9 mouse cellular contexts compared by ENCODE assay signal in the genomic region with DNA sequence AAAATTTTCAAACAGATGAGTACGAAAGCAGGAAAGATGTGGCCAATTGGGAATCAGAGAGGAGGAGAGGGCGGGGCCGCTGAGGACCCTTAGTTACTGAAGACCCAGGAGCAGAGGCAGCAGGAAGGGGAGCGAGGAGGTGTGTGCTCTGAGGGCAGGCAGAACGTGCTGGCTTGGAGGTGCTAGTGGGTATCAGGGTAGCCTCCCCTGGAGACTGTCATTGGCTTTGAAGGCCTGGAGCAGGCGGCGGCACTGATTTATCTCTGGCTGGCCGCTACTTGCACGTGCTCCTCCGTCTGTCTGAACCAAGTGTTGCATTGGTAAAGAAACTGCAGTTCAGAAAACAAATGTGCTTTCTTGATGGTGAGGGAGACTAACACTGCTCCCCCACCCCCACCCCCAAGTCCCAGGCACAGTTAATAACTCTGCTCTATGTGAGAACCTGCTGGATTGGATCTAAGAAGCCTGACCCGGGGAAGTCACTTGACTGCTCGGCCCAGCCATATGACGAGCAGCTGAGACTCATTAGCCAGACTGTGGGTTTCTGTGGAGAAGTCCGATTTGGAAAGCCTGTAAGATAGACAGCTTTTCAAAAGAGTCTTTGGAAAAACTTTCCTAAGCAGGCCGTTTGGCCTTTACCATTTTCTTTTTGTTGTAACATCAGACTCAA. TPM values are rescaled to one million over a fixed set of nuclear protein-coding genes. Genes with fewer than 3 reads are reported as not detected.
DNase-seq lines count a peak whose midpoint lies in the region; ATAC-seq lines count a peak whose summit lies in the region.
"Had no signal": no experiment of that assay in that cellular context is flagged by ENCODE, and none has a peak within 500 bp of the region (broad histone marks: within the 10 kb centered on the region; RNA-seq: fewer than 3 reads in every experiment).

No protein-coding gene starts in this region.

- H3K27ac ChIP-seq in liver, embryonic 12.5 days, result no peak overlapping the region
- H3K27ac ChIP-seq in forebrain, embryonic 12.5 days, result no peak overlapping the region
- no peak overlapping the region for H3K27ac ChIP-seq in stomach, embryonic 14.5 days (ENCODE audit: low read length)

- H3K9ac ChIP-seq in liver, embryonic 12.5 days, result no peak overlapping the region
- H3K9ac ChIP-seq in forebrain, embryonic 12.5 days, result no peak overlapping the region
- no peak overlapping the region for H3K9ac ChIP-seq in stomach, embryonic 14.5 days (replicated peaks; ENCODE audit: low read depth, low read length)

- no peak for ATAC-seq in liver, embryonic 12.5 days
- 0 out of 2 replicates have a peak, but pooled peaks have one; percentile 27 for ATAC-seq in forebrain, embryonic 12.5 days (ENCODE audit: low FRiP score)
- ATAC-seq in stomach, embryonic 14.5 days (ENCODE audit: insufficient number of reproducible peaks, insufficient read depth, low FRiP score, low read depth), result no peak
- no peak for ATAC-seq in megakaryocyte progenitor cell, adult 5-6 weeks (replicated peaks; ENCODE audit: poor library complexity)

- 62% methylated on average over 15 of the region's 15 CpGs for WGBS in liver, embryonic 12.5 days (ENCODE audit: insufficient replicate concordance)
- 30% methylated on average over 15 of the region's 15 CpGs for WGBS in forebrain, embryonic 12.5 days
- WGBS in stomach, embryonic 14.5 days, result 18% methylated on average over 15 of the region's 15 CpGs

- H3K9me3 ChIP-seq in liver, embryonic 12.5 days (replicated peaks), result no peaks in the 10 kb centered on the region
- H3K9me3 ChIP-seq in forebrain, embryonic 12.5 days, result no peaks in the 10 kb centered on the region
- H3K9me3 ChIP-seq in stomach, embryonic 14.5 days (ENCODE audit: control insufficient read depth, low read depth, low read length), result no peaks in the 10 kb centered on the region

- no peak overlapping the region for H3K4me3 ChIP-seq in liver, embryonic 12.5 days
- H3K4me3 ChIP-seq in forebrain, embryonic 12.5 days (replicated peaks), result no peak overlapping the region
- no peak overlapping the region for H3K4me3 ChIP-seq in stomach, embryonic 14.5 days (ENCODE audit: low read depth, low read length)

- peaks cover 25% of the 10 kb centered on the region for H3K4me1 ChIP-seq in liver, embryonic 12.5 days
- peaks cover 12% of the 10 kb centered on the region for H3K4me1 ChIP-seq in forebrain, embryonic 12.5 days
- peaks cover 17% of the 10 kb centered on the region for H3K4me1 ChIP-seq in stomach, embryonic 14.5 days (ENCODE audit: control insufficient read depth, insufficient read depth, low read length)

- intact Hi-C loops in gastrocnemius, postnatal 36 days (cut with DNase I), result no loop called here

- no peak for DNase-seq in liver
- DNase-seq in kidney, postnatal 25 days, result peak; percentile 37 to 59
- DNase-seq in thymus, postnatal 14 days, result no peak
- DNase-seq in gastrocnemius, postnatal 36 days, result no peak

- no peaks in the 10 kb centered on the region for H3K36me3 ChIP-seq in liver, embryonic 12.5 days
- no peaks in the 10 kb centered on the region for H3K36me3 ChIP-seq in forebrain, embryonic 12.5 days (replicated peaks)
- no peaks in the 10 kb centered on the region for H3K36me3 ChIP-seq in stomach, embryonic 14.5 days (ENCODE audit: control insufficient read depth, insufficient read depth, low read length)

- peak overlapping the region; percentile 10; the same call in 1 of the 2 replicates for H3K4me2 ChIP-seq in liver, embryonic 12.5 days
- H3K4me2 ChIP-seq in forebrain, embryonic 12.5 days, result no peak overlapping the region
- H3K4me2 ChIP-seq in stomach, embryonic 14.5 days (replicated peaks; ENCODE audit: low read depth, low read length), result 0 out of 2 replicates have a peak overlapping the region, but pooled peaks have one; percentile 1

- no peaks in the 10 kb centered on the region for H3K27me3 ChIP-seq in liver, embryonic 12.5 days (replicated peaks)
- no peaks in the 10 kb centered on the region for H3K27me3 ChIP-seq in forebrain, embryonic 12.5 days
- no peaks in the 10 kb centered on the region for H3K27me3 ChIP-seq in stomach, embryonic 14.5 days (ENCODE audit: control insufficient read depth, insufficient read depth, low read length)

RNA-seq across cellular contexts. Expression of a gene that starts 19.1 kb away (rescaled TPM):
- polyA plus RNA-seq in liver, embryonic 12.5 days (2016; fragmentation: Nextera tagmentation; extraction: Ambion mirVana), result 4.8 and 5.2 TPM in 2 replicates
- 1.4 and 1.8 TPM in 2 replicates for polyA plus RNA-seq in forebrain, embryonic 12.5 days (2016; fragmentation: Nextera tagmentation; extraction: Ambion mirVana)
- 5.0 and 5.4 TPM in 2 replicates for polyA plus RNA-seq in stomach, embryonic 14.5 days (2014; fragmentation: Nextera tagmentation; extraction: Ambion mirVana)
- total RNA-seq in gastrocnemius, postnatal 36 days (2021), result 1 to 10 TPM; 1.4 to 1.8 TPM
- total RNA-seq in megakaryocyte progenitor cell, adult 5-6 weeks (2015), result 63.5 and 65.1 TPM in 2 replicates
- 161 and 179 TPM in 2 replicates for total RNA-seq in megakaryocyte progenitor cell, adult 5-6 weeks (2017)

RNA-seq across cellular contexts. Expression of a gene that starts 23.6 kb away (rescaled TPM):
- 8.0 and 8.3 TPM in 2 replicates for polyA plus RNA-seq in liver, embryonic 12.5 days (2016; fragmentation: Nextera tagmentation; extraction: Ambion mirVana)
- 10.3 and 13.6 TPM in 2 replicates for polyA plus RNA-seq in forebrain, embryonic 12.5 days (2016; fragmentation: Nextera tagmentation; extraction: Ambion mirVana)
- 19.1 and 20.0 TPM in 2 replicates for polyA plus RNA-seq in stomach, embryonic 14.5 days (2014; fragmentation: Nextera tagmentation; extraction: Ambion mirVana)
- total RNA-seq in gastrocnemius, postnatal 36 days (2021), result 1 to 10 TPM; 3.2 to 4.3 TPM
- total RNA-seq in megakaryocyte progenitor cell, adult 5-6 weeks (2015), result 35.3 and 47.1 TPM in 2 replicates
- 7.4 and 7.8 TPM in 2 replicates for total RNA-seq in megakaryocyte progenitor cell, adult 5-6 weeks (2017)

RNA-seq across cellular contexts. Expression of a gene that starts 37.9 kb away (rescaled TPM):
- polyA plus RNA-seq in liver, embryonic 12.5 days (2016; fragmentation: Nextera tagmentation; extraction: Ambion mirVana), result not detected in 2 replicates
- not detected in 2 replicates for polyA plus RNA-seq in forebrain, embryonic 12.5 days (2016; fragmentation: Nextera tagmentation; extraction: Ambion mirVana)
- 0.36 and 0.39 TPM in 2 replicates for polyA plus RNA-seq in stomach, embryonic 14.5 days (2014; fragmentation: Nextera tagmentation; extraction: Ambion mirVana)
- not detected for total RNA-seq in gastrocnemius, postnatal 36 days (2021)
- total RNA-seq in megakaryocyte progenitor cell, adult 5-6 weeks (2015), result 0.44 and 0.78 TPM in 2 replicates
- total RNA-seq in megakaryocyte progenitor cell, adult 5-6 weeks (2017), result 0.20 and 0.92 TPM in 2 replicates

RNA-seq across cellular contexts. Expression of a gene that starts 38.5 kb away (rescaled TPM):
- not detected in 2 replicates for polyA plus RNA-seq in liver, embryonic 12.5 days (2016; fragmentation: Nextera tagmentation; extraction: Ambion mirVana)
- not detected in 2 replicates for polyA plus RNA-seq in forebrain, embryonic 12.5 days (2016; fragmentation: Nextera tagmentation; extraction: Ambion mirVana)
- polyA plus RNA-seq in stomach, embryonic 14.5 days (2014; fragmentation: Nextera tagmentation; extraction: Ambion mirVana), result not detected in 2 replicates
- total RNA-seq in gastrocnemius, postnatal 36 days (2021), result not detected
- not detected in 2 replicates for total RNA-seq in megakaryocyte progenitor cell, adult 5-6 weeks (2015)
- total RNA-seq in megakaryocyte progenitor cell, adult 5-6 weeks (2017), result 0.37 TPM in 1 of 2 replicates, not detected in the other
- total RNA-seq: left cerebral cortex, postnatal 14 days had no signal

RNA-seq across cellular contexts. Expression of a gene that starts 49.5 kb away (rescaled TPM):
- polyA plus RNA-seq in liver, embryonic 12.5 days (2016; fragmentation: Nextera tagmentation; extraction: Ambion mirVana), result 92.7 and 93.7 TPM in 2 replicates
- 133 and 137 TPM in 2 replicates for polyA plus RNA-seq in forebrain, embryonic 12.5 days (2016; fragmentation: Nextera tagmentation; extraction: Ambion mirVana)
- 111 and 114 TPM in 2 replicates for polyA plus RNA-seq in stomach, embryonic 14.5 days (2014; fragmentation: Nextera tagmentation; extraction: Ambion mirVana)
- total RNA-seq in gastrocnemius, postnatal 36 days (2021), result 10 to 100 TPM; 36.9 to 37.8 TPM
- total RNA-seq in megakaryocyte progenitor cell, adult 5-6 weeks (2015), result 137 and 140 TPM in 2 replicates
- total RNA-seq in megakaryocyte progenitor cell, adult 5-6 weeks (2017), result 232 and 254 TPM in 2 replicates

Comparison
In these comparisons a context has a peak if more than half of its experiments do, and no peak if none do; other contexts are left out.
1. DNase-seq: peak in kidney, postnatal 25 days (2 of 2); none in liver (single experiment), thymus, postnatal 14 days (single experiment) and gastrocnemius, postnatal 36 days (0 of 2).